Mouse (Mus musculus) testis, postnatal 14 days (tissue): ENCODE measurements at regions not wholly inside any gene's neighbourhood (a gene's known extent, or its start where the extent isn't known, plus 50 kb on each side); places are given as distances from the start of the nearest gene placed in this dataset.
A peak's percentile ranks its signal among the peaks of the same experiment; 100 is the strongest.

Source experiments
- DNase-seq: peaks from one replicate; pipeline ENCODE4 v3.0.0; 2021; ENCODE audit warnings: low spot score

DNA sequence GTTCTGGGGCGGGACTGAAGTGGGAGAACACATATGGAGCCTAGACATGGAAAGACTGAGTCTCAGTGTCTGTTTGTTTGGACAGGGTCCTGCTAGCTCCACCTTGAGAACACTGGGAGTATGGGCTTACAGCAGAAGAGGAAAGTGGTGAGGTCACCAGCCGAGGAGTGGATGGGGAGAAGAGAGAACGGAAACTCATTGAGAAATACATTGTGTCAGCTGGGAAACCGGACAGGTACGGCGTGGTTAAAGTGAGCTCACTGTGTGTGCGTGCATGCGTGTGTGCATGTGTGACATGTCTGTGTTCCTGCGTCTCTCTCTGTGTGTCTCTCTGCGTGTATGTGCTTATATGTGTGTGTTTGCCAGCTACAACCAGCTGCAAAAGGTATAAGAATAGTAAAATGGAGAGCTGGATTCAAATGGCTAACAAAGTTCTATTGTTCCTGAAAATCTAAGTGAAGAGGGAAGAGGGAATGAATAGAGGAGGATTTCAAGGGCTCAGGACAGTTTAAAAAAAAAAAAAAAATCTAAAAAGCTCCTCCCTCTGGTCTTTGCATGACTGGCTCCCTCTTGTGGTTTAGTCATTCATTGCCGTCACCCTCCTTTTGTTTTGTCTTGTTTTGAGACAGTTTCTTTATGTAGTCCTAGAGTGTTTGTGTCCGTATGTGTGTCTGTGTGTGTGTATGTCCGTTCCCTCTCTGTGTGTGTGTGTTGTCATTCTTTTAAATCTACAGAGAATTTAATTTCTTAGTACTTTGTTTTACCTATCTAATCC, 52.0 kb upstream of the Ak4 start:
- DNase-seq = peak; percentile 38

DNA sequence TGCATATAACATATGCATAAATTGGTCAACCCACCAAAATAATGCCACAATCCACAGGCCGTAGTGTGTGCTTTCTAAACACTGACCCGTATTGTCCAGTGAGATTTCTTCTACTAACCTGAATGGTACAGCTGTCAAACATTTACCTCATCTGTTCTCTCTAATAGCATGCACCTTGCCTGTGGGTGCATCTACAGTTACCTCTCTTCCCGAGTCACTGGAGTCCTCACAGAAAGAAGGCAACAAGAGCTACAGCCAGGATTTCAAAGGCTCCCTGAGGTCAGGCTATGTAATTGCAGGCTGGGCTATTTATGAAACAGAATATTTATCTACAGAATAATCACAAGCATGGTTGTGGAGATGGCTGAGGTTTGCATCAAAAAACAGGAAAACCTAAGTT, 53.8 kb upstream of the Ak4 start:
- DNase-seq = no peak

GRCm38 (mm10) chr4:101364716-101365115, 54.4 kb upstream of the Ak4 start:
- no peak for DNase-seq

DNA sequence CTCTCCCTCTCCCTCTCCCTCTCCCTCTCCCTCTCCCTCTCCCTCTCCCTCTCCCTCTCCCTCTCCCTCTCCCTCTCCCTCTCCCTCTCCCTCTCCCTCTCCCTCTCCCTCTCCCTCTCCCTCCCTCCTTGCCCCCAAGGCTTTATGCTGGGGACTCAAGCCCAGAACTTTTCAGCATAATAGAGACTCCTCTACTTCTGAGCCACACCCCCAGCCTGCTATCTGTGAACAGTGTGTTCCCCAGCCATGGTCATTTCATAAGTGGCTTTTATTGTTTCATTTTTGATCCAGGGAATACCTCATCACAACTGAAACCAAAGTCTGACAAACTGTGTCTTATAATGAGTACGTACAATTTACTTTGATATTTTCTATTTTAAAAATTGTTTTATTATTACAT, 55.8 kb upstream of the Ak4 start:
- peak; percentile 64 for DNase-seq

DNA sequence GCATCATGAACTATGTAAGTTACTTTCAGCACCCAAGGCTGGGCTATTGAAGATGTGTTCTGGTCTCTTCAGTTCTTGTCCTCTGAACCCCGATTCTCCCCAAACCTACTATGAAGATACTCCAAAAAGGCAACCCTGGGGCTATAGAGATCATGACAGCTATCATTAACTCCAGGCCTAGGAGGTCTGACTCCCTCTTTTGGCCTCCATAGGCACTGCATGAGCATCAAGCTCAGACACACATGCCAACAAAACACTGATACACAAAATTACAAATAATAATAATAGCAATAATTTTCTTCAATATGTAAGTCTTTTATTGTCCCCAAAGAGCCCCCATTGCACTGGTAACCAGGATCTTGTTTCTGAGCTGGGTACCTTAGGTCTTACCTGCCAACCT, 57.3 kb upstream of the Ak4 start:
- no peak for DNase-seq

GRCm38 (mm10) chr4:101360296-101360695, 58.8 kb upstream of the Ak4 start:
- no peak for DNase-seq

DNA sequence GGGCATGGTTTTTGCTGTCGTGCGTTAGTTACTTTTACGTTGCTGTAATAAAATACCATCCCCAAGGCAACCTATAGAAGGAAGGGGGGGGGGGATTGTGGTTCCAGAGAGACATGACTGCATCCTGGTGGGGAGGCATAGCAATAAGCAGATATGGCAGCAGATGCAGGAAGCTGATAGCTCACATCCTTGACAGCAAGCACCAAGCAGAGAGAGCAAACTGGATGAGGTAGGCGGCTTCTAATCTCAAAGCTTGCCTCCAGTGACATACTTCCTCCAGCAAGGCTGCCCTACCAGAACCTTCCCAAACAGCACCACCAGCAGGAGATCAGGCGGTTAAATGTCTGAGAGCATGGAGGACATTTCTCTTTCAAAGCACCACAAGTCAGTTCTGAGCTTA, 60.0 kb upstream of the Ak4 start:
- no peak for DNase-seq

- no peak for DNase-seq
Observed at GRCm38 (mm10) chr4:101358525-101358924, 60.6 kb upstream of the Ak4 start.

DNA sequence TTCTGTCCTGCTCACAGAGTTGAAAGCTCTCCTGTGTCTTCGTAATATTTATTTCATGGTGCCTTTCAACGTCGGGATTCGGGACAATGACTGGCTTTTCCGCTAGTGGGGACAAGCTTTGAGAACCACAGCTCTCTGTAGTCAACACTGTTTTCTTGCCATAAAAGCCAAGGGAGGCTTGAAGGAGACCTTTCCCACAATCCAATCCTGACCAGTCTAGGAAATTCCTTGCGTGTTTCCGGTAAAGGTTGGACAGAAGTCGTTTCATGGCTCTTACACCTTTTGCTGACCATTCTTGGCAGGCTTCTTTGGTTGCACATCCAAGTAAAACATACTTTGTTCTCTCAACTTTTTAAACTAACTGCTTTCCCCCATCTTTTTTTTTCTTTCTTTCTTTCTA, 61.2 kb upstream of the Ak4 start:
- DNase-seq = no peak

DNA sequence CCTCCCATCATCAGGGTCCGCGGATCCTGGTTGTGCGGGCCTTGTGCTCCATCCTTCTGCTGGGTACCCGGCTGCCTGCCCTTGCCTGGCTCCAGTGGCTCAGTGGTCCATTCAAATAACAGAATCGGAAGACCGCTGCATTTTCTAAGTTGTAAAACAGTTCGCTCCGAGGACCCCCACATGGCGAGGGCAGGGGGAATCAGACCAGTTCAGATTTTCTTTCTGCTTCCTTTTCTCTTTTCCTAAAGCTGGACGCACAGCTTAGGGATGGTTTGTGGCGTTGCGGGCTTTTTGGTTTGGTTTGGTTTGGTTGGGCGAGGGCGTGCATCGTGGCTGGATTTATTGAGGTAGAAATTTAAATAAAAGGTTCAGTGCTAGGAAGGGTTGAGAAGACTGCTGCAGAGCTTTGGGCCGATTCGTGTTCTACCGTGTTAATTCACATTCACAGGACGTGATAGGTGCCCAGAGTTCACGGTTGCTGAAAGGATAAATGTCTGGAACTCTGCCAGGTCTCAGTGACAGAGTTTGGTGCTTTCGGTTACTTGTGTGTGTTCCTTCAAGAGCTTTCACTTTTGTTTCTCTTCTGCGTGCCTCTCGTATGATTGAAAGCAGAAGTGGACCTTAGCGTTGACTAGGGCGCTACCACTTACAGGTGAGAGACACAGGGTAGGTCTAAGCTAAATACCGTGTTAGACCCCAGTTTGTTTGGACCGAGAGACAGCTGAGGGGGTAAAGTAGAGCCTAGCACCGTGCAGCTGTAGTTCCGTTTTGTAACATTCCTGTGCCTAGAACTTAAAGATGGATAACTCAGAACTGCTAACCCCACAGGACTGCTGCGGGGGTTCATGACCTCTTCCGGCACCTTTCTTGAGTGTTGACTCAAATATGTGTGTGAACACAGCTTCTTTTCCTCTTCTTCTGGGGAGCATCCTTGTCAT, 61.9 kb upstream of the Ak4 start:
- DNase-seq = no peak

GRCm38 (mm10) chr4:101356093-101356953, 62.8 kb upstream of the Ak4 start:
- peak; percentile 79 for DNase-seq

DNA sequence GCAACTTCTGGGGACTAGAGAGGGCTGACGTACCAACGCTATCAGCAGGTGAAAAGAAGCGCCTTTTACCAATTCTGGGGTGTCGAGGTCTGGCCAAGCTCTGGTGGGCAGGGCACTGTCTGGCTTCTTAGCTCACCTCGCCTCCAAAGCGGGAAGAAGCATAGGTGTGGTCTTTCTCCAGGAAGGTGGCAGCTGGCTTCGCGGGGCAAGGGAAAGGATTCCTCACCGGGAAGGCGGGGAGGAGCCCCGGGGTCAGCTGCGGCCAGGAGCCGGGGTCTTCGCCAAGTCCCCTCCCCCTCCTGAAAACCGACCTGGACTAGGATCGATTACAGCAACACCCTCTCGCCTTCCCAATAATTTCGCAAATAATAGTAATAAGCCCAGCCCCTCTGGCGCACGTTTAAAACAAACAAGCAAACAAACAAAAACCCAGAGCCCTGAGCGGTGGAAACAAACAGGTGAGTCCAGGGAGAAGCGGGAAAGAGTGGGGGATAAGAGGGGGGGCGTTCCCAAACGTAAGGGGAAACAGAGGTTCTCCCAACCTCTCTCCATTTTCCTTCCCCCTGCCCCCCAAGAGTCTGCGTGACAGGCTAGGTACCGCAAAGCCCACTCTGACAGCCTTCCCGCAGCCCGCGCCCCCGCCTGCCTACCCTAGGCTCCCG, 63.5 kb upstream of the Ak4 start:
- no peak for DNase-seq

- peak; percentile 48 for DNase-seq
Observed at GRCm38 (mm10) chr4:101354951-101355350, 64.1 kb upstream of the Ak4 start.

DNA sequence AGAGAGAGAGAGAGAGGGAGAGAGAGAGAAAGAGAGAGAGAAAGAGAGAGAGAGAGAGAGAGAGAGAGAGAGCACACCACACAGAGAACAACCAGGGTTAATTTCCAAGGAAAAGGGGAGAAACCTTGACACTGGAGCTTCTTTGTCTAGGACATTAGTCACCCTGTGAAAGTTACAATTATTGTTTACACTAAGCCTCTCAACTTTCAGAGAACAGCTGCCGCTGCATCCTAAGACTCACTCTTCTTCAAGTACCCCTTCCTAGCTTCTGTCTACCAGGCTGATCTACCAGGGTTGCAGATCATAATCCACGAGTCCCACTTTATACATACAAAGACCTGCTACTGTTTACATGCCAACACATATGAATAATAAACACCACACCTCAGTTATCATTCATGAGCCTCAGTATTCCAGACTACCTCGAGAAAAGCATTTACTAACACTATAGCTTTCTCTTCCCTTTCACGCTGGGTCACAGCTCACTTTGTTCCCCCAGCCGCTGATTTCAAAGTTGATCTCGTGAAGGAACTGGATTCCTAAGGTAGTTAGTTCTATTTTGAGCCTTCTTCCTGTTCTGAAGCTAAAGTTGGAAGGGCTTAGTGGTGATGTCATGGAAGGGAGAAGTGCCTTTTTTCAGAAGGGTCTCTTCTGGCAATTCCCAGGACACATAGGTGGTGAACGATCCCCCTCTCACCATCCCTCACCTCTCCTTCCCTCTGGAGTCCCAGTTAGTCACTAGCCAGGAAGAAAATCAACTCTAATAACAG, 64.8 kb upstream of the Ak4 start:
- no peak for DNase-seq

DNA sequence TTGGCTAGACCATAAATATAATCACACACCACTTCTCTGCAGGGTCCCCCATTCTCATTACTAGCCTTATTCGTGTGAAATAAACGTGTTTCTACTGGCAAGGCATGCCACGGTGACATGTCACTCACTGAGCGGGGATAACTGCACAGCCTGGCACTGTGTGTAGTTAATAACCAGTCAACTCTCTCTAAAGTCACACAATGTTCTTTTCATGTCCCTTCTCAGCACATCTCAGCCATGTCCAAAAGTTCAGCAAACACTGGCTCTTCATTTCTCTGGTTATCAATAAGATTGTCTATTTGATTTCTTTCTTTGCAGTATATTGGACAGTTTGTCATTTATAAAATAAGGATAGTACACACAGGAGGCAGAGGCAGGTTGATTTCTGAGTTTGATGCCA, 66.9 kb upstream of the Ak4 start:
- no peak for DNase-seq

DNA sequence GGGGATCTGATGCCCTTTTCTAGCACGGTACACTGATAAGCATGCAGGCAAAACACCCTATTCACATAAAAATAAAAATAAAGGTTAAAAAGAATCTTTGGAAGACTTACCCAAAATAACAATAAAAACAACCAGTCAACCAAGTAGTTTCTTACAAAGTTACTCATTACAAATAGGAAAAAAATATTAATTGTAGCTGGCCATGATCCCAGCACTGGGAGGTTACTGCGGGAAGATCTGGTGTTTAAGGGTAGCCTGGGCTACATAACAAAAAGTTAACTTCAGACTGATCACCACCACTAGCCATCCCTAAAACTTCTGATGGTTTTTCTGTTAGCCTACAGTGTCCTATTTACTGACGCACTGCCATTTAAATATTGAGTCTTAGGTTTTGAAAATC, 67.4 kb upstream of the Ak4 start:
- DNase-seq = no peak

DNA sequence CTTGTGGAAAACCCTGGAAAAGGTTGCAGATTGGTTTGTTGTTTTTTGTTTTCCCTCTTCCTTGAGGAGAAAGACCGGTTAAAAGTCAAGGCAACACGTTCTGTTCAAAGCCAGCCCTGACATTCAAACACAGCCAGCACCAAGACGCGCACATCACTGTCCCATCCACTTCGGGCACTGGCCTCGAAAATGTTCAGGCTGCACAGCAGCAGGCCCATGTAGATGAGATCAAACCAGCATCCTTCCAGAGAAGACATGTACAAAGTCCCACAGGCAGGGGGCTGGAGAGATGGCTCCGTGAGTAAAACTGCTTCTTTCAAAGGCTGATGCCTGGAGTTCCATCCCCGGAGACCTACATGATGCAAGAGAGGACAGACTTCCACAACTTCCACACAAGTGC, 68.4 kb upstream of the Ak4 start:
- no peak for DNase-seq

DNA sequence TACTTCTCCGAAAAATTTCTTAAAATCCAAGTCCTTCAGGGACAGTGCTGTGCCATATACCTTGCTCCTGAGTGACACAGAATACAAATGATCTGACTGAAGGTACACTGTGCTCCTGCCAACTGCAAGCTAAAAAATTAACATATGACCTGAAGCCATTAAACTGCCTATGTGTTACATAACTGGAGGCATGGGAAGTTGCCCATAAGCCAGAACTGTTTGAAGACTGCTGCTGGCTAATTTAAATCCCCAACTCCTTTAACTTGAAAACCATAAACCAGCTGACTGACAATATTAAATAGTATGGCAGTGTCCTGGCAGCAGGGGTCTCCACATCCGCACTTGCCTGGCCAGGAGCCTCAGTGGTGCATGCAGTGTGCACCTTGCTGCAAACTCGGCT, 68.9 kb upstream of the Ak4 start:
- DNase-seq = no peak

GRCm38 (mm10) chr4:101349413-101349812, 69.7 kb upstream of the Ak4 start:
- no peak for DNase-seq

DNA sequence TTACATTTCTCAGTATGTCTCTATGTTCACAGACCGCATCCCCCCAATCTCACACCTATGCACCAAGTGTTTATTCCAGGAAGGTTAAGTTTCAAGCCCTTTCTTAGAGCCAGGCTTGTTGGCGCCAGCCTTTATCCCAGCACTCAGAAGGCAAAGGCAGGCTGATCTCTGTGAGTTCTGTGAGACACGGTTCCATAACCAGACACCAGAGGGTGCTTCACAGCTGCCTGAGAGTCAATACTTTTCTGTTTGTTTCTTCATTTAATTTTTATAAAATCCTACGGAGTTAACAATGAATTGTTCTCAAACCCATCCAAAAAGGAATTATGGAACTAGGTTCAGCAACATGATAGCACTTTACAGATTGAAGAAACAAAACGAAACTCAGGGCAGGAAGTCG, 71.8 kb upstream of the Ak4 start:
- DNase-seq = no peak
